Mouse (Mus musculus) neural tube, embryonic 11.5 days (tissue): ENCODE measurements around the gene Lipc. TPM values are rescaled to one million over a fixed set of nuclear protein-coding genes. Genes with fewer than 3 reads are reported as not detected.

Experiments used
- ATAC-seq: fragments of 200-750 bp; cut with Nextera tagmentation; 2 replicates; pipeline ENCODE4 v1.8.0; 2017; ENCODE audit warnings: moderate number of reproducible peaks, mild to moderate bottlenecking, moderate TSS enrichment, moderate library complexity; ENCODE audit not compliant: insufficient read depth, low FRiP score, low TSS enrichment
- DNase-seq: peaks from one replicate; pipeline ENCODE4 v3.0.0-alpha.2; 2015; ENCODE audit warnings: low spot score
- H3K27ac ChIP-seq: fragments of 300-500 bp; sonication (generic); 2 replicates; pipeline ENCODE4 v1.5.1; 2014; ENCODE audit warnings: low read depth, mild to moderate bottlenecking, low read length
- H3K27me3 ChIP-seq: fragments of 300-500 bp; sonication (generic); 2 replicates; pipeline ENCODE4 v1.6.1; 2014; ENCODE audit warnings: mild to moderate bottlenecking, low read length, mixed read lengths; ENCODE audit not compliant: control insufficient read depth, insufficient read depth
- H3K36me3 ChIP-seq: fragments of 300-500 bp; sonication (generic); 2 replicates; pipeline ENCODE4 v1.6.1; 2014; ENCODE audit warnings: mild to moderate bottlenecking, low read length, moderate library complexity, mixed read lengths; ENCODE audit not compliant: control insufficient read depth, insufficient read depth
- H3K4me1 ChIP-seq: fragments of 300-500 bp; sonication (generic); 2 replicates; pipeline ENCODE4 v1.6.1; 2014; ENCODE audit warnings: low read length, mixed read lengths; ENCODE audit not compliant: control insufficient read depth, insufficient read depth
- H3K4me2 ChIP-seq: fragments of 300-500 bp; sonication (generic); 2 replicates; pipeline ENCODE4 v1.6.1; 2014; ENCODE audit warnings: low read depth, mild to moderate bottlenecking, moderate library complexity
- H3K4me3 ChIP-seq: fragments of 300-500 bp; sonication (generic); 2 replicates; pipeline ENCODE4 v1.5.1; 2014; ENCODE audit warnings: low read depth, low read length
- H3K9ac ChIP-seq: fragments of 300-500 bp; sonication (generic); 2 replicates; pipeline ENCODE4 v1.6.1; 2014; ENCODE audit warnings: mild to moderate bottlenecking, low read length
- H3K9me3 ChIP-seq: fragments of 300-500 bp; sonication (generic); 2 replicates; pipeline ENCODE4 v1.6.1; 2016; ENCODE audit warnings: low read length; ENCODE audit not compliant: control insufficient read depth
- WGBS: fragments of 180-500 bp; shearing (Covaris S2); extraction: QIAGEN DNeasy Blood & Tissue Kit; methylation state at CpG from one replicate; pipeline ENCODE4 v1.1.7; 2014; 5-methylcytosine and 5-hydroxymethylcytosine counted together
- polyA plus RNA-seq: library from polyadenylated mRNA; unstranded; fragments of >200 nt; fragmentation: Nextera tagmentation; extraction: Ambion mirVana; gene quantifications from 2 replicates; pipeline ENCODE4 v1.2.1, GENCODE M21; 2014

Gene Lipc
- polyA plus RNA-seq, 1 experiment from 2014 or later, result not detected

- ATAC-seq (no peak), DNase-seq (no peak)
- no peaks in the 10 kb centered on the region for H3K9me3 ChIP-seq
- H3K4me2 ChIP-seq, result no peak overlapping the region
- no peaks in the 10 kb centered on the region for H3K4me1 ChIP-seq
- no peak overlapping the region for H3K9ac ChIP-seq
- no peak overlapping the region for H3K27ac ChIP-seq
- no peaks in the 10 kb centered on the region for H3K36me3 ChIP-seq
- no peaks in the 10 kb centered on the region for H3K27me3 ChIP-seq
- H3K4me3 ChIP-seq, result no peak overlapping the region
- WGBS, result 82% methylated on average over 9 of the region's 9 CpGs
These were observed 9.2 kb downstream of the Lipc start for GRCm38 (mm10) chr9:70942686-70943333.

GRCm38 (mm10) chr9:70939752-70940501, 12.1 kb downstream of the Lipc start:
- 81% methylated on average over 8 of the region's 8 CpGs for WGBS
- Histone ChIP-seq H3K36me3 (no peaks in the 10 kb centered on the region), H3K27me3 (no peaks in the 10 kb centered on the region), H3K9ac (no peak overlapping the region), H3K4me3 (no peak overlapping the region), H3K4me1 (no peaks in the 10 kb centered on the region), H3K4me2 (no peak overlapping the region), H3K27ac (no peak overlapping the region), H3K9me3 (no peaks in the 10 kb centered on the region)
- DNase-seq (no peak), ATAC-seq (no peak)

- no peaks in the 10 kb centered on the region for H3K27me3 ChIP-seq
- no peak overlapping the region for H3K27ac ChIP-seq
- ATAC-seq (no peak), DNase-seq (no peak)
- 56% methylated on average over 2 of the region's 2 CpGs for WGBS
- H3K9ac ChIP-seq, result no peak overlapping the region
- no peaks in the 10 kb centered on the region for H3K4me1 ChIP-seq
- no peak overlapping the region for H3K4me3 ChIP-seq
- H3K9me3 ChIP-seq, result no peaks in the 10 kb centered on the region
- no peak overlapping the region for H3K4me2 ChIP-seq
- no peaks in the 10 kb centered on the region for H3K36me3 ChIP-seq
These were observed 13.2 kb downstream of the Lipc start for GRCm38 (mm10) chr9:70938850-70939249.

- no peaks in the 10 kb centered on the region for H3K27me3 ChIP-seq
- no peak overlapping the region for H3K27ac ChIP-seq
- WGBS, result 94% methylated on average over 6 of the region's 6 CpGs
- no peak overlapping the region for H3K4me3 ChIP-seq
- no peak overlapping the region for H3K9ac ChIP-seq
- no peaks in the 10 kb centered on the region for H3K9me3 ChIP-seq
- H3K4me2 ChIP-seq, result no peak overlapping the region
- H3K4me1 ChIP-seq, result no peaks in the 10 kb centered on the region
- no peaks in the 10 kb centered on the region for H3K36me3 ChIP-seq
- ATAC-seq (no peak), DNase-seq (peak; percentile 8)
These were observed 13.9 kb downstream of the Lipc start for GRCm38 (mm10) chr9:70938134-70938533.

GRCm38 (mm10) chr9:70934587-70935295, 17.3 kb downstream of the Lipc start:
- DNase-seq (no peak), ATAC-seq (no peak)
- no peaks in the 10 kb centered on the region for H3K36me3 ChIP-seq
- H3K4me3 ChIP-seq, result no peak overlapping the region
- 68% methylated on average over 8 of the region's 8 CpGs for WGBS
- no peaks in the 10 kb centered on the region for H3K27me3 ChIP-seq
- no peak overlapping the region for H3K9ac ChIP-seq
- no peaks in the 10 kb centered on the region for H3K9me3 ChIP-seq
- no peaks in the 10 kb centered on the region for H3K4me1 ChIP-seq
- H3K4me2 ChIP-seq, result no peak overlapping the region
- H3K27ac ChIP-seq, result no peak overlapping the region

- Histone ChIP-seq H3K9ac (no peak overlapping the region), H3K4me1 (no peaks in the 10 kb centered on the region), H3K4me3 (no peak overlapping the region), H3K4me2 (no peak overlapping the region), H3K27me3 (no peaks in the 10 kb centered on the region), H3K27ac (no peak overlapping the region), H3K9me3 (no peaks in the 10 kb centered on the region), H3K36me3 (no peaks in the 10 kb centered on the region)
- WGBS, result 77% methylated on average over 5 of the region's 5 CpGs
- no peak for ATAC-seq
- no peak for DNase-seq
These were observed 21.4 kb downstream of the Lipc start for GRCm38 (mm10) chr9:70930641-70931020.

- Histone ChIP-seq H3K27me3 (no peaks in the 10 kb centered on the region), H3K9ac (no peak overlapping the region), H3K4me1 (no peaks in the 10 kb centered on the region), H3K4me3 (no peak overlapping the region), H3K36me3 (no peaks in the 10 kb centered on the region), H3K4me2 (no peak overlapping the region), H3K9me3 (no peaks in the 10 kb centered on the region), H3K27ac (no peak overlapping the region)
- WGBS, result 63% methylated on average over 15 of the region's 15 CpGs
- ATAC-seq (no peak), DNase-seq (peak; percentile 50)
These were observed 22.0 kb downstream of the Lipc start for GRCm38 (mm10) chr9:70929840-70930640.

GRCm38 (mm10) chr9:70928472-70928871, 23.6 kb downstream of the Lipc start:
- H3K36me3 ChIP-seq, result no peaks in the 10 kb centered on the region
- H3K4me1 ChIP-seq, result no peaks in the 10 kb centered on the region
- H3K9me3 ChIP-seq, result no peaks in the 10 kb centered on the region
- H3K27me3 ChIP-seq, result no peaks in the 10 kb centered on the region
- 81% methylated on average over 1 of the region's 1 CpGs for WGBS
- H3K9ac ChIP-seq, result no peak overlapping the region
- no peak overlapping the region for H3K27ac ChIP-seq
- ATAC-seq, result no peak
- no peak overlapping the region for H3K4me3 ChIP-seq
- no peak overlapping the region for H3K4me2 ChIP-seq
- no peak for DNase-seq
